Mouse (Mus musculus): Measurements from ENCODE around the gene Ntf3. TPM values are rescaled to one million over a fixed set of nuclear protein-coding genes. Genes with fewer than 3 reads are reported as not detected.

Gene Ntf3
- polyA plus RNA-seq, 1 experiment from 2014 or later, result 18.9 TPM

- no peak overlapping the region for H3K9ac ChIP-seq
- WGBS, result 75% methylated on average over 4 of the region's 4 CpGs
Observed at GRCm38 (mm10) chr6:126170772-126171171, 4.1 kb upstream of the Ntf3 start.

GRCm38 (mm10) chr6:126167731-126168130, 1.0 kb upstream of the Ntf3 start:
- Histone ChIP-seq H3K9ac (no peak overlapping the region), H3K27ac (replicated peaks) (peak overlapping the region; percentile 71; the same call in 1 of the 2 replicates), H3K36me3 (no peaks in the 10 kb centered on the region), H3K9me3 (replicated peaks) (no peaks in the 10 kb centered on the region), H3K27me3 (no peaks in the 10 kb centered on the region; the same call in 1 of the 2 replicates), H3K4me2 (replicated peaks) (no peak overlapping the region), H3K4me1 (peaks cover 43% of the 10 kb centered on the region), H3K4me3 (replicated peaks) (no peak overlapping the region)
- ATAC-seq (ENCODE audit: insufficient number of reproducible peaks, low FRiP score, low TSS enrichment, low read depth), result no peak
- 13% methylated on average over 3 of the region's 3 CpGs for WGBS

More at GRCm38 (mm10) chr6:126170772-126171171, 4.1 kb upstream of the Ntf3 start:
- Histone ChIP-seq H3K27me3 (no peaks in the 10 kb centered on the region), H3K4me1 (peaks cover 16% of the 10 kb centered on the region), H3K4me3 (replicated peaks) (no peak overlapping the region), H3K4me2 (replicated peaks) (no peak overlapping the region), H3K9me3 (replicated peaks) (no peaks in the 10 kb centered on the region), H3K36me3 (no peaks in the 10 kb centered on the region), H3K27ac (replicated peaks) (no peak overlapping the region)
- ATAC-seq (ENCODE audit: insufficient number of reproducible peaks, low FRiP score, low TSS enrichment, low read depth), result no peak

- H3K4me1 ChIP-seq, result peaks cover 48% of the 10 kb centered on the region
- H3K27ac ChIP-seq (replicated peaks), result peak overlapping the region; percentile 71
- no peak for ATAC-seq (ENCODE audit: insufficient number of reproducible peaks, low FRiP score, low TSS enrichment, low read depth)
- H3K9me3 ChIP-seq (replicated peaks), result no peaks in the 10 kb centered on the region
- H3K4me2 ChIP-seq (replicated peaks), result peak overlapping the region; percentile 85
- H3K4me3 ChIP-seq (replicated peaks), result peak overlapping the region; percentile 57
- WGBS, result 5% methylated on average over 6 of the region's 6 CpGs
- H3K27me3 ChIP-seq, result no peaks in the 10 kb centered on the region; the same call in 1 of the 2 replicates
- H3K9ac ChIP-seq, result no peak overlapping the region
- H3K36me3 ChIP-seq, result no peaks in the 10 kb centered on the region
Observed at GRCm38 (mm10) chr6:126167208-126167590, 489 bp upstream of the Ntf3 start.

- H3K36me3 ChIP-seq, result no peaks in the 10 kb centered on the region
- no peaks in the 10 kb centered on the region for H3K9me3 ChIP-seq (replicated peaks)
- peak overlapping the region; percentile 57 for H3K4me3 ChIP-seq (replicated peaks)
- ATAC-seq (ENCODE audit: insufficient number of reproducible peaks, low FRiP score, low TSS enrichment, low read depth), result no peak
- WGBS, result 5% methylated on average over 17 of the region's 17 CpGs
- peaks cover 64% of the 10 kb centered on the region for H3K4me1 ChIP-seq
- peak overlapping the region; percentile 85 for H3K4me2 ChIP-seq (replicated peaks)
- no peaks in the 10 kb centered on the region; the same call in 1 of the 2 replicates for H3K27me3 ChIP-seq
- no peak overlapping the region for H3K9ac ChIP-seq
- H3K27ac ChIP-seq (replicated peaks), result peak overlapping the region; percentile 34; the same call in 1 of the 2 replicates
Observed at GRCm38 (mm10) chr6:126165591-126166155, 1.0 kb downstream of the Ntf3 start.

GRCm38 (mm10) chr6:126164781-126165180, 1.9 kb downstream of the Ntf3 start:
- Histone ChIP-seq H3K36me3 (no peaks in the 10 kb centered on the region), H3K4me2 (replicated peaks) (peak overlapping the region; percentile 85), H3K9ac (peak overlapping the region; percentile 33; the same call in 1 of the 2 replicates), H3K9me3 (replicated peaks) (no peaks in the 10 kb centered on the region), H3K4me1 (peaks cover 70% of the 10 kb centered on the region), H3K4me3 (replicated peaks) (peak overlapping the region; percentile 57), H3K27ac (replicated peaks) (peak overlapping the region; percentile 71), H3K27me3 (no peaks in the 10 kb centered on the region; the same call in 1 of the 2 replicates)
- 1% methylated on average over 27 of the region's 27 CpGs for WGBS
- ATAC-seq (ENCODE audit: insufficient number of reproducible peaks, low FRiP score, low TSS enrichment, low read depth), result no peak

GRCm38 (mm10) chr6:126163861-126164755, 2.6 kb downstream of the Ntf3 start:
- peak overlapping the region; percentile 71 for H3K27ac ChIP-seq (replicated peaks)
- no peaks in the 10 kb centered on the region; the same call in 1 of the 2 replicates for H3K27me3 ChIP-seq
- no peaks in the 10 kb centered on the region for H3K36me3 ChIP-seq
- H3K4me3 ChIP-seq (replicated peaks), result peak overlapping the region; percentile 57
- no peak for ATAC-seq (ENCODE audit: insufficient number of reproducible peaks, low FRiP score, low TSS enrichment, low read depth)
- no peaks in the 10 kb centered on the region for H3K9me3 ChIP-seq (replicated peaks)
- H3K4me1 ChIP-seq, result peaks cover 74% of the 10 kb centered on the region
- H3K9ac ChIP-seq, result peak overlapping the region; percentile 33; the same call in 1 of the 2 replicates
- under 1% methylated on average over 40 of the region's 41 CpGs for WGBS
- peak overlapping the region; percentile 85 for H3K4me2 ChIP-seq (replicated peaks)

GRCm38 (mm10) chr6:126163181-126163621, 3.5 kb downstream of the Ntf3 start:
- Histone ChIP-seq H3K27ac (replicated peaks) (peak overlapping the region; percentile 59), H3K36me3 (no peaks in the 10 kb centered on the region), H3K27me3 (no peaks in the 10 kb centered on the region; the same call in 1 of the 2 replicates), H3K4me3 (replicated peaks) (peak overlapping the region; percentile 57), H3K9me3 (replicated peaks) (no peaks in the 10 kb centered on the region; the same call in 1 of the 2 replicates), H3K4me2 (replicated peaks) (peak overlapping the region; percentile 85), H3K9ac (peak overlapping the region; percentile 33), H3K4me1 (peaks cover 74% of the 10 kb centered on the region)
- under 1% methylated on average over 25 of the region's 25 CpGs for WGBS
- ATAC-seq (ENCODE audit: insufficient number of reproducible peaks, low FRiP score, low TSS enrichment, low read depth), result peak; percentile 66; the same call in 1 of the 2 replicates

GRCm38 (mm10) chr6:126162351-126162758, 4.4 kb downstream of the Ntf3 start:
- H3K27ac ChIP-seq (replicated peaks), result peak overlapping the region; percentile 59
- 2% methylated on average over 10 of the region's 10 CpGs for WGBS
- peaks cover 78% of the 10 kb centered on the region for H3K4me1 ChIP-seq
- peak overlapping the region; percentile 85 for H3K4me2 ChIP-seq (replicated peaks)
- 0 out of 2 replicates have a peak, but pooled peaks have one; percentile 17 for ATAC-seq (ENCODE audit: insufficient number of reproducible peaks, low FRiP score, low TSS enrichment, low read depth)
- H3K4me3 ChIP-seq (replicated peaks), result peak overlapping the region; percentile 57
- H3K9me3 ChIP-seq (replicated peaks), result no peaks in the 10 kb centered on the region; the same call in 1 of the 2 replicates
- H3K27me3 ChIP-seq, result no peaks in the 10 kb centered on the region; the same call in 1 of the 2 replicates
- H3K9ac ChIP-seq, result peak overlapping the region; percentile 5; the same call in 1 of the 2 replicates
- H3K36me3 ChIP-seq, result no peaks in the 10 kb centered on the region

GRCm38 (mm10) chr6:126161571-126162340, 5.0 kb downstream of the Ntf3 start:
- H3K4me2 ChIP-seq (replicated peaks), result peak overlapping the region; percentile 85

GRCm38 (mm10) chr6:126160067-126160411, 6.7 kb downstream of the Ntf3 start:
- no peak for ATAC-seq (ENCODE audit: insufficient number of reproducible peaks, low FRiP score, low TSS enrichment, low read depth)
- WGBS, result 42% methylated on average over 5 of the region's 5 CpGs
- H3K9me3 ChIP-seq (replicated peaks), result no peaks in the 10 kb centered on the region; the same call in 1 of the 2 replicates
- H3K36me3 ChIP-seq, result no peaks in the 10 kb centered on the region
- H3K4me1 ChIP-seq, result peaks cover 69% of the 10 kb centered on the region
- no peak overlapping the region for H3K4me2 ChIP-seq (replicated peaks)
- H3K9ac ChIP-seq, result no peak overlapping the region
- no peak overlapping the region for H3K4me3 ChIP-seq (replicated peaks)
- H3K27me3 ChIP-seq, result no peaks in the 10 kb centered on the region; the same call in 1 of the 2 replicates
- no peak overlapping the region for H3K27ac ChIP-seq (replicated peaks)

More at GRCm38 (mm10) chr6:126161571-126162340, 5.0 kb downstream of the Ntf3 start:
- H3K27ac ChIP-seq (replicated peaks), result no peak overlapping the region
- ATAC-seq (ENCODE audit: insufficient number of reproducible peaks, low FRiP score, low TSS enrichment, low read depth), result no peak
- no peaks in the 10 kb centered on the region for H3K36me3 ChIP-seq
- H3K4me3 ChIP-seq (replicated peaks), result peak overlapping the region; percentile 57
- 39% methylated on average over 8 of the region's 8 CpGs for WGBS
- H3K9ac ChIP-seq, result no peak overlapping the region
- peaks cover 72% of the 10 kb centered on the region for H3K4me1 ChIP-seq
- H3K9me3 ChIP-seq (replicated peaks), result no peaks in the 10 kb centered on the region; the same call in 1 of the 2 replicates
- H3K27me3 ChIP-seq, result no peaks in the 10 kb centered on the region; the same call in 1 of the 2 replicates
